Mouse (Mus musculus) adrenal gland, postnatal 0 days (tissue): Measurements from ENCODE around the gene Mxd4. TPM values are rescaled to one million over a fixed set of nuclear protein-coding genes. Genes with fewer than 3 reads are reported as not detected.

ENCODE experiments used
- polyA plus RNA-seq: library from polyadenylated mRNA; unstranded; fragments of >200 nt; fragmentation: Nextera tagmentation; extraction: Ambion mirVana; gene quantifications from 2 replicates; pipeline ENCODE4 v1.2.1, GENCODE M21; 2015

Mxd4 gene
- 39.5 and 45.9 TPM in 2 replicates for polyA plus RNA-seq

DNA sequence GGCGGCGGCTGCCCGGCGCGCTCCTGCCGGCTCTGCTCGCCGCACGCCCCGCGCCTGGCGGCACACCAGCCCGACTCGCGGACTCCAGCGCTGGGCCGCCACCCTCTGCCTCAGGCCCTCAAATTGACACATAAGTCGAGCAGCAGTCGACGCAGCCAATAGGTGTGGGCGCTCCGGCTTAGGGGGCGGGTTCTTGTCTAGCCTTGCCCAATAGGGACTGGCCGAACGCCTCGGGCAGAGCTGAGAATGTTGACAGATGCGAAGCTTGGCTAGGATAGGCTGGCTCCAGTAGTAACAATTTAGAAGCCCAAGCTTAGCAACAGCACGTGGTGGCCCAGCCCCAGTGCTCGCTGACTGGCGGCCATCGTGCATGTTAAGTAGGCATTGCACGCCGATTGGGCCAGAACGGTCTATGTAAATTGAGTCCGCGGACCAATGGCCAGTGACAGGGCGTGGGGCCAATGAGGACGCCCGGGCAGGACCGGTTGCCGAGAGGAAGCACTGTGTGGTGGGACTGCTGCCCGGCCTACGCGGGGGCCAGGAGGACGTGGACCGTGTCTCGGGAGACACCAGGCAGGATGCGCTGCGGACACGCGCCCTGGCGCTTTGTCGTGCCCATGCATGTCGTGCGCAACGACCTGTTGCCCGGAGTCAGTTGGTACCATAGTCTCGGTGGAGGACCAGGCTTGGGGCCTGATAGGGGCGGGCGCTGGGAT is at the start of gene Mxd4:
Gene Mxd4, minus strand, starts transcription at position 120 of the 716 bp plus-strand sequence.

DNA sequence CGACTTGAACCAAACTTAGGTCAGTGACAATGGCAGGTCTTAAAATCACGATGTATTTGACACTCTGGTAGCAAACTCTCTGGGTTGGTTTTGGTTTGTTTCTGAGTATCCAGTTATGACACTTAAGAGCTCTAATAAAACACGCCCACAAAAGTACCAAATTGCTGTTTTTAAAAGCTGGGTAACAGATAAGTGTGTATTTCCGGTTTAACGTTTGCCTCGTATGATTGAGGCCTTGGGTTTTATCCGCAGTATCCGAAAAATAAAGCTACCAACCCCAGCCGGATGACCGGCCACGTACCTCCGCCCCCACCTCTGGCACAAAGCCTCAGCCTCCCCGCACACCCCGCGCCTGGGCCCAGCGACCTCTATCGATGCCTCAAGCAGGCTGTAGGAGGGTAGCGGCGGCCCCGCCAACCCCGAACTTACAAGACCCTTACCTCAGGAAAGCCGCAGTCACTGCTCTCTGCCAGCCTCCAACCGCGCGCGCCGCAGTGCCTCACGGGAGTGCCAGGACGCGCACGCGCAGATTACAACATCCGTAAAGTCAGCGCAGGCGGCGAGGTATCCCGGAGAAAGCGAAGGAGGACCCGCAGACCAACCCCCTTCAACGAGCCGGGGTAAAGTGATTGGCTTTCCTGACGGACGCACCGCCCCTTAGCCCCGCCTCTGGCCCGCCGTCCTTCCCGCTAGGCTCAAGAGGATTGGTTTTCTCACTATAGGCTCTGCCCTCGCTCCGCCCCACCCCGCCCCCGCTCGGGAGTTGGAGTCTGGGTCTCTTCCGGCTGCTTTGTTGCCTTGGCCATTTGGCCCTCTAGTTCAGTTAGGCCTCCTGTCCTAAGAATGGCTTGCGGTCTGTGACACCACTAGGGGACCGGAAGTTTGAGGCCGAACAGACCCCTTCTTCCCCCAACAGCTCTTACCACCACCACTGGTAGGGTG is 18.3 kb downstream of the Mxd4 start, which contains the start of the genes Poln and Haus3:
Gene Poln, minus strand, starts transcription at position 499 of the 942 bp plus-strand sequence.
Gene Haus3, minus strand, starts transcription at position 578 of the 942 bp plus-strand sequence.

Other genes with a start within 250 kb of the Mxd4 start
- 151 and 252 TPM in 2 replicates for gene Gm1673, start 204.3 kb downstream of the Mxd4 start, polyA plus RNA-seq
- 0.38 and 0.47 TPM in 2 replicates for gene Nat8l, start 191.7 kb downstream of the Mxd4 start, polyA plus RNA-seq
- gene Poln, start 18.3 kb downstream of the Mxd4 start, polyA plus RNA-seq = 0.91 and 1.1 TPM in 2 replicates
- 25.8 and 28.4 TPM in 2 replicates for gene Haus3, start 18.2 kb downstream of the Mxd4 start, polyA plus RNA-seq
- gene Zfyve28, start 100.7 kb upstream of the Mxd4 start, polyA plus RNA-seq = 0.77 and 2.0 TPM in 2 replicates
- 0.06 TPM in 1 of 2 replicates, not detected in the other for gene Cfap99, start 100.9 kb upstream of the Mxd4 start, polyA plus RNA-seq
- gene Rnf4, start 148.6 kb upstream of the Mxd4 start, polyA plus RNA-seq = 64.1 and 88.0 TPM in 2 replicates
- 4.9 and 5.6 TPM in 2 replicates for gene Fam193a, start 182.2 kb upstream of the Mxd4 start, polyA plus RNA-seq